Mouse (Mus musculus): ENCODE results near the gene Luc7l2. TPM values are rescaled to one million over a fixed set of nuclear protein-coding genes. Genes with fewer than 3 reads are reported as not detected.

The Luc7l2 gene
- polyA plus RNA-seq, 1 experiment from 2014 or later = 19.2 TPM

DNA sequence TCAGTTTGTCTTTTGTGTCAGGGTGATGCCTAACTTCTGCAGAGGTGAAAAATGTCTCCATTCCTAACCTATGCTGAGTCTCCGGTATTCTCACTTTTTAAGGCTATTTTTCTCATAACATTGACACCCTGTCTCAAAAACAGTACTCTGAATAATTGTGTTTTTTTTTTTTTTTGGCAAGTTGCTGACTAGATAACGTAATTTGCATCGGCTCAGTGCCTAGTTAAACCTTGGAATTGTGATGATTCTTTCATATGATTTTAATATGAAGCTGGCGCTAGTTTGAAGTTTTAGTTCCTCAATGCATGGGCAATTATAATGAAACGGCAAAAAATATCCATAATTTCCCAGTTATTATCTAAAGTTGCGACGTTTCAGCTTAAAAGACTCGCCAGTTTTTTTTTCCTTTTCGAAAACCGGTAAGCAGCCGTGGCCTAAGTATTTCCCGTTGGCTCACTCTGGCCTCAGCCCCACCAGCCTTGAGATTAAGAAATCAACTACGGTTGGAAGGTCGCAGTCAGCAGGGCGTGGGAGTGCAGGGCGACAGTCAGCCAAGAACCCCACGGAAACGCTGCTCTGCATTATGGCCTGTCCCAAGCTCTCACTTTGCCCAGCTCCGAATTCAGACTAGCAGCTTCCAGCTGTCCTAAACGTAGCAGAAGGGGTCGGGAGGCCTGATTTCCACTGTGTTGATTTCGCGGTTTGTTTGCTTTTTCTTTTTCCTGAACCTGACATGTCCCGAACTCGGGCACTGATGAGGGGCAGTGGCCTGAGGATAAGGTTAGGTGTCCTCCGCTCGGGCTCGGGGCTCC is 678 bp upstream of the Luc7l2 start:
- peak; percentile 66 for ATAC-seq (ENCODE audit: low FRiP score, low TSS enrichment)
- Histone ChIP-seq H3K4me3 (ENCODE audit: low read depth, low read length) (peak overlapping the region; percentile 77), H3K9me3 (ENCODE audit: control insufficient read depth, low read length) (no peaks in the 10 kb centered on the region), H3K36me3 (ENCODE audit: control insufficient read depth, insufficient read depth, low read length) (no peaks in the 10 kb centered on the region), H3K4me1 (replicated peaks; ENCODE audit: control insufficient read depth, insufficient read depth) (no peaks in the 10 kb centered on the region), H3K4me2 (replicated peaks; ENCODE audit: low read depth) (peak overlapping the region; percentile 62), H3K27ac (replicated peaks) (peak overlapping the region; percentile 100), H3K9ac (ENCODE audit: low read length) (peak overlapping the region; percentile 89), H3K27me3 (ENCODE audit: control insufficient read depth, insufficient read depth, low read length) (no peaks in the 10 kb centered on the region)
- peak; percentile 79 for DNase-seq (ENCODE audit: low spot score)
- TF ChIP-seq CTCF (IDR thresholded peaks at IDR 0.05; ENCODE audit: low read depth) = no peak
- no peak for TF ChIP-seq EP300 (optimal IDR thresholded peaks at IDR 0.05)
- 4% methylated on average over 28 of the region's 28 CpGs for WGBS

DNA sequence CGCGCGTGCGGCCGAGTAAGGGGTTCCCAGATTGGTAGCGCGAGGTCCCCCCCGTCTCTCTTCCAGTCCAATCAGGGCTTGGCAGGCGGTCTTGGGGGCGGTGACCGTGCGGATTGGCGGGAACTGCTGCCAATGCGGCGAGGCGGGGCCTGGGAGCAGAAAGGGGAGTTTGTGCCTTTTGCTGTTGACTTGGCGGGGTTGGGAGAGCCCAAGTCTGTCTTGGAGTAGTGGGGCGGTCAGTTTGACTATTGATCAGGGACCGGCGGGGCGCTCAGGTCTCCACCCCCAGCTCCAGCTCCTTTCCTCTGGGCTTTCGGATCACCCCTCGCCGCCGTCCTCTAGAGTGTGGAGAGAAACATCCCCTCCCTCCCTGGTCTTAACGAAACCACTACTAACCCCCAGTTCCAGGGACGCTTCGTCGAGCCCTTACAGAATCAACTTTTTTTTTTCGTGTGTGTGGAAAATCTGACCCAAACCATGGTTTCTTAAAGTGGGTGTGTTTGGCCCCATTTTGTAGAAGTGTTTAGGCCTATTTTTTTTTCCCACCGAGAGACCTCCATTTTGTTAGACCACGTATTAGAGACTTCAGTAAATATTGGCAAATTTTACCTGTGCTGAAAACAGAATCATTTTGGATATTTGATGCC is 978 bp downstream of the Luc7l2 start:
- TF ChIP-seq CTCF (IDR thresholded peaks at IDR 0.05; ENCODE audit: low read depth) (no peak), EP300 (optimal IDR thresholded peaks at IDR 0.05) (no peak)
- peak overlapping the region; percentile 77 for H3K4me3 ChIP-seq (ENCODE audit: low read depth, low read length)
- peak overlapping the region; percentile 100 for H3K27ac ChIP-seq (replicated peaks)
- no peaks in the 10 kb centered on the region for H3K4me1 ChIP-seq (replicated peaks; ENCODE audit: control insufficient read depth, insufficient read depth)
- DNase-seq (ENCODE audit: low spot score) (peak; percentile 99), ATAC-seq (ENCODE audit: low FRiP score, low TSS enrichment) (peak; percentile 95)
- no peaks in the 10 kb centered on the region for H3K27me3 ChIP-seq (ENCODE audit: control insufficient read depth, insufficient read depth, low read length)
- no peaks in the 10 kb centered on the region for H3K36me3 ChIP-seq (ENCODE audit: control insufficient read depth, insufficient read depth, low read length)
- WGBS = under 1% methylated on average over 32 of the region's 32 CpGs
- H3K9ac ChIP-seq (ENCODE audit: low read length) = peak overlapping the region; percentile 95
- H3K9me3 ChIP-seq (ENCODE audit: control insufficient read depth, low read length) = no peaks in the 10 kb centered on the region
- peak overlapping the region; percentile 45 for H3K4me2 ChIP-seq (replicated peaks; ENCODE audit: low read depth)

DNA sequence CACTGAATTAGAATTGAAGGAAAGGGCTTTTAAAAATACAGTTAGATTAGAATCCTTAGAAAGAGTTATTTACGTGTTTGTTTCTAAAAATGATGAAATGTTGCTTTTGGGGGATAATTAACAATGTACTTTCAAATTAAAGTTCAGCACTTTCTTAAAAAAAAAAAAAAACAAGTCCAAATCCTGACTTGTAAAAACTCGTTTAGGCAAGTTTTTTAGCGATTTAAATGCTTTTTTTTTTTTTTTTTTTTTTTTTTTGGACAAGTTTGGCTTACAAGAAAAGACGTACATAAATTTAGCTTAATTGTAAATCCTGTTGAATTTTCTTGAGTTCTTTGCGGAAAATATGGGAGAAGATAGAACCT is 1.5 kb downstream of the Luc7l2 start:
- no peak for TF ChIP-seq CTCF (IDR thresholded peaks at IDR 0.05; ENCODE audit: low read depth)
- no peak for TF ChIP-seq EP300 (optimal IDR thresholded peaks at IDR 0.05)
- H3K27ac ChIP-seq (replicated peaks) = no peak overlapping the region
- ATAC-seq (ENCODE audit: low FRiP score, low TSS enrichment) (no peak), DNase-seq (ENCODE audit: low spot score) (no peak)
- no peaks in the 10 kb centered on the region for H3K27me3 ChIP-seq (ENCODE audit: control insufficient read depth, insufficient read depth, low read length)
- no peak overlapping the region; the same call in 1 of the 2 replicates for H3K9ac ChIP-seq (ENCODE audit: low read length)
- peak overlapping the region; percentile 77 for H3K4me3 ChIP-seq (ENCODE audit: low read depth, low read length)
- no peaks in the 10 kb centered on the region for H3K4me1 ChIP-seq (replicated peaks; ENCODE audit: control insufficient read depth, insufficient read depth)
- H3K36me3 ChIP-seq (ENCODE audit: control insufficient read depth, insufficient read depth, low read length) = no peaks in the 10 kb centered on the region
- WGBS = 11% methylated on average over 5 of the region's 5 CpGs
- peak overlapping the region; percentile 45 for H3K4me2 ChIP-seq (replicated peaks; ENCODE audit: low read depth)
- H3K9me3 ChIP-seq (ENCODE audit: control insufficient read depth, low read length) = no peaks in the 10 kb centered on the region

DNA sequence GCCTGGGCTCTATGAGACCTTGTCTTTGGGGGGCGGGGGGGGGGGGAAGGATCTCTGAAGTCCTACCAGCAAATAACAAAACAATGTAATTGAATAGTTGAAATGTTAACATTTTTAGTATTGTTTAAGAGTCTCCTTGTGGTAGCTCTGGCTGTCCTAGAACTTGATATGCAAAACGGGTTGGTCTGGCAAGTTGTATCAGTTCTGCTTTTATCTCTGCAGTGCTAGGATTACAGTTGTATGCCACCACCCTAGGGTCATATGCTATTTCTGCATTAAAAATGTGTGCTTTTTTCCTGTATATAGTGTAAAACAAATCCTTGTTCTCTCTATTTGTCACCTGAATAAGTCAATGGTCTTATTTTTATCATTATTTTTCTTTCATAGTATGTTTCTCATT is 25.0 kb downstream of the Luc7l2 start:
- no peak for TF ChIP-seq CTCF (IDR thresholded peaks at IDR 0.05; ENCODE audit: low read depth)
- no peak for TF ChIP-seq EP300 (optimal IDR thresholded peaks at IDR 0.05)
- WGBS = 76% methylated on average over 2 of the region's 2 CpGs
- Histone ChIP-seq H3K4me3 (ENCODE audit: low read depth, low read length) (no peak overlapping the region), H3K9ac (ENCODE audit: low read length) (no peak overlapping the region), H3K36me3 (ENCODE audit: control insufficient read depth, insufficient read depth, low read length) (peaks cover 16% of the 10 kb centered on the region), H3K27ac (replicated peaks) (no peak overlapping the region), H3K27me3 (ENCODE audit: control insufficient read depth, insufficient read depth, low read length) (no peaks in the 10 kb centered on the region), H3K4me2 (replicated peaks; ENCODE audit: low read depth) (no peak overlapping the region), H3K4me1 (replicated peaks; ENCODE audit: control insufficient read depth, insufficient read depth) (no peaks in the 10 kb centered on the region), H3K9me3 (ENCODE audit: control insufficient read depth, low read length) (no peaks in the 10 kb centered on the region)
- DNase-seq (ENCODE audit: low spot score) (no peak), ATAC-seq (ENCODE audit: low FRiP score, low TSS enrichment) (no peak)

DNA sequence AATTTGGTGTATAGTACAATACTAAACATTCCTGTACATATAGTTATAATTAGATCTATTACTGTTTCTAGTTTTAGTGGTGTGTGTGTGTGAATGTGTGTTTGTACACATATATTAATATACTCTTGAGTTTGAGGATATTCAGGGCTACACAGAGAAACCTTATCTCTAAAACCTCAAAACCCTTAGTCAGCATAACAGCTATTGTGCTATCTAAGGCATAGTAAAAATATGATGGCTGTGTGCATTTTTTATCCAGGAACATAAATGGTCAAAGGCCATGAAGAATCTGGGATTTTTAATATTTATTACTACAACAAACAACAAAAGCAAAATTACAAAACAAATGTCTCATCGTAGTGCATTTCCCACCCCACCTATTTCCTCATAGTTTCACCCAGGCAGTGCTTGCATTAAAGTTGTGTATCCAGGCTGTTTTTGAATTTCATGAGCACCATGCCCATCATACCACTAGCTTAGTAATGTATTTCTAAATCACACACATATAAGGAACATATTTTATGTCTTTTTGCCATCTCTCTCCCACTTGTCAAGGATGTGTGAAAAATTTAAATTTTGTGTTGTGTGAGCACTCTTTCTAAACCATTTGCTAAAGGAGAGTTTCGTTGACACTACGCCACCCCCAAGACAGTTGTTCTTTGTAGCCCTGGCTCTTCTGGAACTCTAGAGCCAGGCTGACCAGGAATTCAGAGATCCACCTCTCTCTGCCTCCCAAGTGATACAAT is 29.2 kb downstream of the Luc7l2 start:
- no peak for TF ChIP-seq CTCF (IDR thresholded peaks at IDR 0.05; ENCODE audit: low read depth)
- WGBS = 90% methylated on average over 3 of the region's 3 CpGs
- no peaks in the 10 kb centered on the region for H3K27me3 ChIP-seq (ENCODE audit: control insufficient read depth, insufficient read depth, low read length)
- no peak overlapping the region for H3K27ac ChIP-seq (replicated peaks)
- no peaks in the 10 kb centered on the region for H3K9me3 ChIP-seq (ENCODE audit: control insufficient read depth, low read length)
- H3K36me3 ChIP-seq (ENCODE audit: control insufficient read depth, insufficient read depth, low read length) = peaks cover 5% of the 10 kb centered on the region; the same call in 1 of the 2 replicates
- H3K4me3 ChIP-seq (ENCODE audit: low read depth, low read length) = no peak overlapping the region
- no peak overlapping the region for H3K9ac ChIP-seq (ENCODE audit: low read length)
- no peak overlapping the region for H3K4me2 ChIP-seq (replicated peaks; ENCODE audit: low read depth)
- ATAC-seq (ENCODE audit: low FRiP score, low TSS enrichment) = no peak
- no peaks in the 10 kb centered on the region for H3K4me1 ChIP-seq (replicated peaks; ENCODE audit: control insufficient read depth, insufficient read depth)
- DNase-seq (ENCODE audit: low spot score) = no peak
